Mouse (Mus musculus) embryonic stem cell, embryonic (primary cell): ENCODE measurements around the gene Iqsec3.

Source experiments
- CTCF ChIA-PET, 4 experiments: fragments of 300-600 bp in 2 of 4; fragments of 350-600 bp in 2 of 4; sonication (Branson Sonifier 250); formaldehyde crosslinking; loops; one replicate each; lab custom pipeline; 2022; ENCODE audit warnings: inconsistent platforms in 2 of 4; lab: Charles Lee
- POLR2A ChIA-PET, 4 experiments: fragments of 300-600 bp in 2 of 4; fragments of 350-600 bp in 2 of 4; sonication (Branson Sonifier 250); formaldehyde crosslinking; loops; one replicate each; lab custom pipeline; 2022; ENCODE audit warnings: antibody characterized with exemption in 4 of 4, inconsistent platforms in 1 of 4; lab: Charles Lee

Gene Iqsec3

GRCm38 (mm10) chr6:121468235-121468634 is 5.2 kb downstream of the Iqsec3 start:
- ChIA-PET CTCF (no interaction called here), POLR2A (interaction anchor here in 1 of 4 experiments (0.6 kb wide), 1 partner anchor 1074 kb away, joined by 3 read pairs; no protein-coding TSS in a partner anchor)

DNA sequence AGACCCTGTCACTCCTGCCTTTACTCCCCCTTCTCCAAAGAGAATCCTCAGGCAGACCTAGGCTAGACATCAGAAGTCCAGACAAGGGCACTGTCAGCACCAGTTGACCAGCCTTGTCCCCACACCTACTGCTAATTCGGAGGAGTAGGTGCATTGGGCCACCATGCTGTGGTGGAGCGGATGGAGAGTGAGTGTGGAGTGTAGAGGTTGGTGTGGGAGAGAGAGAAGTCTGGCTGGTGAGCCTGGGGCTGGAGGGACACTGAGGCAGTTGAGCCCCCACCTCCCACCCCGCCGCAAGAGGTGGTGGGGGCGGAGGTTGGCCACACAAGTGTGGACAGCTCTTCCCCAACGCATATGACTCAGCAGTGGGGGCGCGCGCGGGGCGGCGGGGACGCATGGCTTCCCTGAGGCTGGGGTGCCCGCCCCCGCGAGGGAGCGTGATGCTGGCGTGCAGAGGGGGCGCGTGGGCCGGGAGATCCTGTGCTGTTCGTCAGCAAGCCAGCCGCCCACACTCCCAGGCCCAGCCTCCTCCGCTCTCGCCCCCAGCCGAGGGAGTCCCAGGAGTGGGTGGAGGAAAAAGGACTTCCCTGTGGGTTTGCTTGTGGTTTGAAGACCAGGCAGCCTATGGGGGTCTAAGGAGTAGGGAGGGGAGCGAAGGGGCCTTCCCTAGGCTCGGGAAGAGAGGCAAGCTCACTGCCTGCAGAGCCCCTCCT is 10.7 kb downstream of the Iqsec3 start:
- CTCF ChIA-PET: no interaction called here
- POLR2A ChIA-PET: interaction anchor here in 1 of 4 experiments (1.0 kb wide), 1 partner anchor 10 kb away, joined by 3 read pairs; the partner anchor contains the start of gene Iqsec3

DNA sequence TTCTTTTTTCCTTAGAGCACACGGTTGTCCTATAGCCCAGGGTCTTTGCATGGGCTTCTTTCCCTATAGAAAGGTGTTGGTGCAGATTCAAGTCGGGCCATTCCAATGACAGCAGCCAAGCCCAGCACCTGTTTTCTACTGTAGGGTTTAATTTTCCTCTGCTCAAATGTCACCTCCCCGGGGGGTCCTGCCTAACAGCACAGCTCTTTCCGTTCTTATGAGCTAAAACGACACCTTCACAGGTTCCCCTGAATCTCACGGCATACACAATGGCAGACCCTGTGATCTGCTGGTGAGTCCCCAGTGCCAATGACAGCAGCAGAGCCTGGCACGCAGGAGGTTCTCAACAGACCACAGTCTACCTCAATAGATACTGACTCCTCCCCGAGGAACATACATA is 16.1 kb downstream of the Iqsec3 start:
- CTCF ChIA-PET: interaction anchor here in 1 of 4 experiments (0.6 kb wide), 1 partner anchor 31 kb away, joined by 3 read pairs; no protein-coding TSS in a partner anchor
- POLR2A ChIA-PET: interaction anchor here in 1 of 4 experiments (0.6 kb wide), 1 partner anchor 12 kb away, joined by 3 read pairs; no protein-coding TSS in a partner anchor

- CTCF ChIA-PET: no interaction called here
- POLR2A ChIA-PET: no interaction called here
These were observed 16.8 kb downstream of the Iqsec3 start for GRCm38 (mm10) chr6:121456651-121457050.

GRCm38 (mm10) chr6:121454549-121455494 is 18.7 kb downstream of the Iqsec3 start:
- POLR2A ChIA-PET: interaction anchor here in 2 of 4 experiments (1.3 to 1.5 kb wide), 2 partner anchors 9 to 11 kb away, joined by 3 to 4 read pairs; no protein-coding TSS in a partner anchor
- CTCF ChIA-PET: interaction anchor here in 3 of 4 experiments (0.6 to 1.1 kb wide), 4 partner anchors 116 to 117 kb away, joined by 3 to 4 read pairs (median 4); no protein-coding TSS in a partner anchor

DNA sequence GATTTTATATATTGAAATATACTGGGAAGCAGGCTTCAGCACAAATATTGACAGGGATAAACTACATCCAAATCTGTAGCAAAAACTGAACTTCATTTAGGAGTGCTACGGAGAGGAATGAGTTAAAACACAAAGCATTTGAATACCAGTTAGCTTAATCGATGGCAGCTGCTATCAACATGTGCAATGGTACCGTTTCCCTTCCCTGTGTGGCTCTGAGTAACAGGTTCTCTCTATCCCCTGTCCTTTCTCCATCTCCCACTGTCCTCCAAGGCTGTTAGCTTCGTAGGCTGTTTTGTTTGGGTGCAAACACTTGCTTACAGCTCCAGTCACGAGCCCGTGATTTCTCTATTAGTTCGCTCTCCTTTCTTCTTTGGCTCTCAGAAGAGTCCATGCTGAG is 19.7 kb downstream of the Iqsec3 start:
- POLR2A ChIA-PET: interaction anchor here in 1 of 4 experiments (1.5 kb wide), 1 partner anchor 12 kb away, joined by 4 read pairs; no protein-coding TSS in a partner anchor
- CTCF ChIA-PET: interaction anchor here in 2 of 4 experiments (1.1 to 1.4 kb wide), 2 partner anchors 115 to 151 kb away, joined by 3 to 4 read pairs; no protein-coding TSS in a partner anchor

DNA sequence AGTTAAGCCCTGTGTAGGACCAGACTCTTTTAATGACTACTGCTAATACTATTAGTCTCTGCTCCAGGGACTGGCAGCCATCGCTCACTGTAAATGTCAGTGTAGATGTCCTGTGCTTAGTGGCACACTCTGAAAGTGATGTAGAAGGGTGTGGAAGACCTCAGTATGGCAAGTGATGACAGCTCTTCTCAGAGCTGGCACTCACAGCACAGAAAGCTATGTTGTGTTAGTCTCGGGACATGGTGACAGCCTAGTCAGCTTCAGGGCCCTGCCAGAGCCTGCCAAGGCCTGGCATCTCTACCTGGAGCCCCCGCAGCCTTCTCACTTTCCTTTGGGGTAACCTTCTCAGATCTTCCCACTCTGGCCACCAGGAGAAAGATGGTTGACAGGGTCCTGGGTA is 21.8 kb downstream of the Iqsec3 start:
- ChIA-PET POLR2A (interaction anchor here in 1 of 4 experiments (0.5 kb wide), 1 partner anchor 15 kb away, joined by 3 read pairs; no protein-coding TSS in a partner anchor), CTCF (no interaction called here)

DNA sequence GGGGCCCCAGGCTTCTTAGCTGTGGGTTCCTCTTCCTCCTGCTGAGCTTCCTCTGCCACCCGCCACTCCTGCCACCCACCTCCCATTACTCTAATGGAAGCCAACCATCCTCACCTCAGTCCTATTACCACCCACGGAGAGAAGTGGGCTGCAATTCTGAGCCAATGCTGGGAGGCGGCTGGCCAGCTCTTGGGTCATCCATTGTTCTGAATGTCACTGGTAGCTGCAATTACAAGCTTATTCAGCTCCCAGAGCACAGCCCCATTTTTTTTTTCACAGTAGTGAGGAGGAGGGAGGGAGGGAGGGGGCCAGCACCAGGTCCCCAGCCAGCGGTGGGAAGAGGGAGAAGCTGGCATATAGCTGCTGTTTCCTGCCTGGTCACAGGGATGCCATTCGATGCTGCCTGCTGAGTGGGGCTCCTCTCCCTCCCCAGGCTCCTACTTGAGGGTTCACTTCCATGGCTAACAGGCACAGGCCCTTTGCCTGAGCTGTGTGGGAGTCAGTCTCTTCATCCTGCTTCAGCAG is 32.7 kb downstream of the Iqsec3 start:
- ChIA-PET CTCF (interaction anchor here in 3 of 4 experiments (0.5 to 0.7 kb wide), 3 partner anchors 62 to 103 kb away, joined by 4 to 9 read pairs (median 4); no protein-coding TSS in a partner anchor), POLR2A (interaction anchor here in 2 of 4 experiments (0.6 kb wide), 2 partner anchors 75 to 78 kb away, joined by 3 read pairs; no protein-coding TSS in a partner anchor)

DNA sequence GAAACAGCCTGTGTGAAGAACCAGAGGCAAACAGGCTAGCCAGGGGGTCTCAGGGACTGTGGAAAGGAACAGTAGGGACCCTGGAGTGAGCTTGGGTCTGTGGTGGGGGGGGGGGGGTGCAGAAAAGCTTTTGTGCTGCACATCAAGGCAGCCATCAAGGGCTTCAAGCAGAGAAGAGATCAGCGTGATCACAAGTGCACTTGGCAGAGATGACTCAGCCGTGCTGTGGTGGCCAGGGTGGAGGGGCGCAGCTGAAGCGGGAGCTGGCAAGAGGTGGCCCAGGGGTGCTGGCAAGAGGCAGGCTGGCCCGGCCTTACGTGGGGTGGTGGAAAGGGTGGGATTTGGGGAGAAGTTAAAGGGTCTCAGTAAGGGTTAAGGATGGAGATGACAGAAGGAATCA is 48.6 kb downstream of the Iqsec3 start:
- ChIA-PET POLR2A (no interaction called here), CTCF (interaction anchor here in 2 of 4 experiments (0.6 to 0.7 kb wide), 3 partner anchors 32 to 449 kb away, joined by 3 to 4 read pairs (median 3); no protein-coding TSS in a partner anchor)

GRCm38 (mm10) chr6:121424403-121424802 is 49.1 kb downstream of the Iqsec3 start:
- POLR2A ChIA-PET: no interaction called here
- CTCF ChIA-PET: interaction anchor here in 2 of 4 experiments (0.6 kb wide), 2 partner anchors 31 to 448 kb away, joined by 3 to 4 read pairs; no protein-coding TSS in a partner anchor

DNA sequence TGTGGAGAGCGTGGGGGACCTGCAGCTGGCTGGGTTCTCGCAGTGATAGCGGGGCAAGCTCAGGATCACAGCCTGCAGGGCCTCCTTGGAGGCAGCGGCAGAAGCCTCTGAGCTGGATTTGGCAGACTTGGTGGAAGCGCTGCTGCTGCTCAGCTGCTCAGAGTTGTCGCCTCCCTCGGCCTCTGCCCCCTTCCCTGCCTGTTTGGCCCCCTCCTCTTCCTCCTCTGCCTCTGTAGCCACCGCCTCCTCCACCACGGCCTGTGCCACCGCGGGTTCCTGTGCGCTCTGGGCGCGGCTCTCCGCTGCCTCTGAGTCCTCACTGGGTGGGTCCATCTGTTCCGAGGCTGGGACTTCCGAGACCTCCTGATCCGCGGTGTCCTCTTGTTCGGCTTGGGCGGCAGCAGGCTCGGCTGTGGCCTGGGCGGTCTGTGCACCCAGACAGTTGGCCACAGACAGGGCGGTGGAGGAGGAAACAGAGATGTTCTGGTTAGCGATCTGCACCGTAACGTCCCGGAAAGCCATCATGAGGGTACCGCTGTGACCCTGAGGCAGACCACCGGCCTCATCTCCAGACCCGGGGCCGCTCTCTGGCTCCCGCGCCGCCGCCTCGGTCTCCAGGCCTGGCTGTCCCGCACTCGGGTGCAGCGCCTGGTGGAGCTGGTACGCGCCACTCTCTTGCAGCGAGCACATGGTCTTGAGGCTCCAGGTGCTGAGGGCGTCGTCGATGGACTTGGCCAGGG is 60.8 kb downstream of the Iqsec3 start:
- CTCF ChIA-PET: interaction anchor here in 3 of 4 experiments (0.6 to 3.1 kb wide), 6 partner anchors 19 to 1479 kb away, joined by 3 to 14 read pairs (median 3); no protein-coding TSS in a partner anchor
- POLR2A ChIA-PET: interaction anchor here in 2 of 4 experiments (0.6 to 1.1 kb wide), 3 partner anchors 16 to 581 kb away, joined by 3 read pairs; no protein-coding TSS in a partner anchor

DNA sequence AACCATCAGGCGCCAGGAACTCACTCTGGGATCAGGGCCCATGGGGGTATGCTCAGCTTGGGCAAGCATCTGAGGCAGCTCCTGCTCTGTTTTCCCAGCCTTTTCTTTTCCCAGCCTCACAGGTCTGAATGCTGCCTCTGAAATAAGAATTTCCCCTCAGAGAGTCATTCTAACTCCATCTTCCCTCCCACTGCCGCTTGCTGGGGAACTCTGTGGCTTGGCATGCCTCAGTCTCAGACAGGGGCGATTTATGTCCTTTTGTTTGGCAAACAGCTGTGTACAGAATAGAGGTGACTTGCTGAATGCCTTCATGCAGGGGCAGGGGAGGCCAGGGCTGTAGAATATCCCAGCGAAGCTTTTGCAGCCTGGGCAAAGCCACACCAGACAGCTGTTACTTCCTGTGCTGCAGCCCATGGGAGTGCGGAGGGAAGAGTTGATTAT is 65.9 kb downstream of the Iqsec3 start:
- ChIA-PET CTCF (interaction anchor here in 2 of 4 experiments (0.5 to 0.7 kb wide), 2 partner anchors 20 to 133 kb away, joined by 3 read pairs; no protein-coding TSS in a partner anchor), POLR2A (interaction anchor here in 1 of 4 experiments (0.6 to 1.0 kb wide), 2 partner anchors 62 to 109 kb away, joined by 3 read pairs; no protein-coding TSS in a partner anchor)

- CTCF ChIA-PET: interaction anchor here in 2 of 4 experiments (0.6 to 1.4 kb wide), 4 partner anchors 12 to 382 kb away, joined by 3 read pairs; no protein-coding TSS in a partner anchor
- POLR2A ChIA-PET: no interaction called here
These were observed 68.2 kb downstream of the Iqsec3 start for GRCm38 (mm10) chr6:121405311-121405710.

- ChIA-PET POLR2A (interaction anchor here in 3 of 4 experiments (0.6 to 0.7 kb wide), 3 partner anchors 28 to 315 kb away, joined by 3 to 4 read pairs (median 4); no protein-coding TSS in a partner anchor), CTCF (interaction anchor here in 1 of 4 experiments (0.7 kb wide), 1 partner anchor 337 kb away, joined by 7 read pairs; no protein-coding TSS in a partner anchor)
These were observed 70.7 kb downstream of the Iqsec3 start for GRCm38 (mm10) chr6:121402661-121403244.

DNA sequence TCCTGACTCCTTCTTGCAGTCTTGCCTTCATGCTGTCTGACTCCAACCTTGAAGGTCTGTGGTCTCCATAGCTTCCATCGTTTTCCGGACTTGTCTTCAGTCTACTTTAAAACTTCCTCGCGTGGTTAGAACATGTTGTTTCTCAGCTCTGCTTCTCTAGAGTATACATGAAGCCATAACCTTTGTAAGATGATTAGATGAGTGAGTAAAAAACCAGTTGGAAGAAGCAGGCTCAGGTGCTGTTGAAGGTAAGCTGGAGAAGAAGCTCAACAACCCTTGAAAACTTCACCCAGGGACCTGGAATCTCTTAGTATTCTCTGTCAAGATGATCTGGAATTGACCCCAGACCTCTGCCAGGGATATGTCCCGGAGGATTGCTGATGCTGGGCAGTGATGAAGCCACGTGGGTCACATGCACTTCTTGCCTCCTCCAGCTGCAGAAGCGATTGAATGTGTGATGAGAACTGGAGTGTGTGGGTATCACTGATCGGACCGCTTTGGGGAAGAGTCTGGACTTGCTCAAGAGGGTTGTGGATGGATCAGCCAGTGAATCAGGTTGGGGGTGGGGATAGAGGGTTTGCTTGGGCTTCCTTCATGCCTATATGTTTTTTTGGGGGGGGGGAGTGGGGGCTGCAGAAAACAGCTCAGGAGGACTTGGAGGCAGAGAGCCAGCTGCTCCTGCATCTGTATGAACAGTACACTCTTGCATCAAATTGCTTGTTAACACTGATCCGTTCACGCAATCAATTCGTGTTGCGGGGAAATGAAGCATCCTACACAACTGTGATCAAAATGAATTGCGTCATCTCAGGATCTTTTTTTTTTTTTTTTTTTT is 71.4 kb downstream of the Iqsec3 start:
- ChIA-PET CTCF (interaction anchor here in 1 of 4 experiments (0.7 kb wide), 1 partner anchor 336 kb away, joined by 7 read pairs; no protein-coding TSS in a partner anchor), POLR2A (interaction anchor here in 3 of 4 experiments (0.6 to 0.7 kb wide), 3 partner anchors 29 to 316 kb away, joined by 3 to 4 read pairs (median 4); no protein-coding TSS in a partner anchor)
